Mouse (Mus musculus) MEL (cell line): ENCODE measurements around the gene Ar. TPM values are rescaled to one million over a fixed set of nuclear protein-coding genes. Genes with fewer than 3 reads are reported as not detected.

ENCODE experiments used
- DNase-seq: peaks from one replicate; pipeline ENCODE4 v3.0.0; 2011; ENCODE audit warnings: low read depth, low spot score
- H3K27ac ChIP-seq: 2 replicates; pipeline ENCODE4 v1.5.1; 2012; ENCODE audit warnings: low read depth, mild to moderate bottlenecking, control low read depth, low read length, moderate library complexity; ENCODE audit not compliant: control insufficient read depth
- H3K27me3 ChIP-seq, 2 experiments: fragments of 150-350 bp in 1 of 2; sonication (generic) in 1 of 2; 2 replicates each; pipeline ENCODE4 v1.6.1; 2012; ENCODE audit warnings: low read length in 2 of 2, mild to moderate bottlenecking in 2 of 2, improper control_type of control experiment in 1 of 2, moderate library complexity in 1 of 2; ENCODE audit not compliant: insufficient read depth in 2 of 2, control insufficient read depth in 1 of 2
- H3K36me3 ChIP-seq, 2 experiments: 2 replicates each; pipeline ENCODE4 v1.6.1; 2012 to 2014; ENCODE audit warnings: low read length in 2 of 2, improper control_type of control experiment in 1 of 2, inconsistent platforms in 1 of 2, mild to moderate bottlenecking in 1 of 2; ENCODE audit not compliant: insufficient read depth in 2 of 2, control insufficient read depth in 1 of 2
- H3K4me1 ChIP-seq, 2 experiments: fragments of 150-350 bp in 1 of 2; sonication (generic) in 1 of 2; 2 replicates each; pipeline ENCODE4 v1.6.1; 2012; ENCODE audit warnings: low read length in 2 of 2, improper control_type of control experiment in 1 of 2, mild to moderate bottlenecking in 1 of 2; ENCODE audit not compliant: insufficient read depth in 2 of 2, control insufficient read depth in 1 of 2
- H3K4me3 ChIP-seq, 2 experiments: fragments of 150-350 bp in 1 of 2; sonication (generic) in 1 of 2; 2 replicates each; pipeline ENCODE4 v1.5.1; 2012; ENCODE audit warnings: low read depth in 2 of 2, low read length in 2 of 2, mild to moderate bottlenecking in 2 of 2, moderate library complexity in 2 of 2, control low read depth in 1 of 2, improper control_type of control experiment in 1 of 2; ENCODE audit not compliant: control insufficient read depth in 1 of 2, insufficient read depth in 1 of 2
- H3K79me2 ChIP-seq: 2 replicates; pipeline ENCODE4 v1.6.1; 2012; ENCODE audit warnings: mild to moderate bottlenecking, low read length, moderate library complexity; ENCODE audit not compliant: control insufficient read depth, poor library complexity, insufficient read depth
- H3K9ac ChIP-seq: 2 replicates; pipeline ENCODE4 v1.6.1; 2012; ENCODE audit warnings: low read depth, mild to moderate bottlenecking, control low read depth, low read length, moderate library complexity; ENCODE audit not compliant: control insufficient read depth, poor library complexity, severe bottlenecking
- H3K9me3 ChIP-seq: fragments of 150-350 bp; sonication (generic); replicated peaks from 2 replicates; pipeline ENCODE4 v1.6.1; 2012; ENCODE audit warnings: mild to moderate bottlenecking, low read length, improper control_type of control experiment, moderate library complexity; ENCODE audit not compliant: insufficient read depth
- CHD1 ChIP-seq: IDR thresholded peaks from 2 replicates; pipeline ENCODE4 v1.6.1; 2012; ENCODE audit warnings: low read depth, mild to moderate bottlenecking, inconsistent platforms, low read length, improper control_type of control experiment
- CTCF ChIP-seq, 3 experiments: IDR thresholded peaks in 2 of 3; conservative IDR thresholded peaks in 1 of 3; 2 replicates each; pipeline ENCODE4 v1.5.1; 2011 to 2012; ENCODE audit warnings: low read length in 3 of 3, low read depth in 2 of 3, mild to moderate bottlenecking in 2 of 3, improper control_type of control experiment in 1 of 3, inconsistent platforms in 1 of 3, mixed read lengths in 1 of 3, moderate library complexity in 1 of 3; ENCODE audit not compliant: control insufficient read depth in 1 of 3, insufficient read depth in 1 of 3, poor library complexity in 1 of 3, severe bottlenecking in 1 of 3
- E2F4 ChIP-seq: IDR thresholded peaks from 2 replicates; pipeline ENCODE4 v1.6.1; 2011; ENCODE audit warnings: low read depth, low read length, improper control_type of control experiment, borderline replicate concordance
- ELF1 ChIP-seq: IDR thresholded peaks from 2 replicates; pipeline ENCODE4 v1.6.1; 2014; ENCODE audit warnings: low read depth, mild to moderate bottlenecking, inconsistent platforms, low read length, improper control_type of control experiment, moderate library complexity
- EP300 ChIP-seq, 2 experiments: IDR thresholded peaks; 2 replicates each; pipeline ENCODE4 v1.6.1; 2011; ENCODE audit warnings: improper control_type of control experiment in 2 of 2, low read length in 2 of 2, low read depth in 1 of 2, mild to moderate bottlenecking in 1 of 2
- ETS1 ChIP-seq: IDR thresholded peaks from 2 replicates; pipeline ENCODE4 v1.6.1; 2012; ENCODE audit warnings: low read depth, mild to moderate bottlenecking, inconsistent platforms, low read length, improper control_type of control experiment, moderate library complexity
- GABPA ChIP-seq: IDR thresholded peaks from 2 replicates; pipeline ENCODE4 v1.6.1; 2012; ENCODE audit warnings: low read depth, mild to moderate bottlenecking, inconsistent platforms, low read length, improper control_type of control experiment, moderate library complexity
- GATA1 ChIP-seq: IDR thresholded peaks from 2 replicates; pipeline ENCODE4 v1.6.1; 2011; ENCODE audit warnings: low read depth, low read length, improper control_type of control experiment
- JUND ChIP-seq: IDR thresholded peaks from 2 replicates; pipeline ENCODE4 v1.6.1; 2011; ENCODE audit warnings: low read depth, mild to moderate bottlenecking, improper control_type of control experiment, low read length
- KAT2A ChIP-seq: conservative IDR thresholded peaks from 2 replicates; pipeline ENCODE4 v1.6.1; 2012; ENCODE audit warnings: low read depth, low read length, improper control_type of control experiment, inconsistent platforms
- MAFK ChIP-seq: IDR thresholded peaks from 2 replicates; pipeline ENCODE4 v1.6.1; 2011; ENCODE audit warnings: low read depth, mild to moderate bottlenecking, low read length, improper control_type of control experiment, borderline replicate concordance
- MAX ChIP-seq: IDR thresholded peaks from 2 replicates; pipeline ENCODE4 v1.6.1; 2011; ENCODE audit warnings: low read length, improper control_type of control experiment
- MEF2A ChIP-seq: IDR thresholded peaks from 2 replicates; pipeline ENCODE4 v1.6.1; 2014; ENCODE audit warnings: low read depth, mild to moderate bottlenecking, inconsistent platforms, low read length, improper control_type of control experiment; ENCODE audit not compliant: poor library complexity, insufficient replicate concordance, severe bottlenecking; ENCODE audit errors: extremely low read depth
- POLR2A ChIP-seq, 2 experiments: IDR thresholded peaks; 2 replicates each; pipeline ENCODE4 v1.6.1; 2011 to 2012; ENCODE audit warnings: low read length in 2 of 2, mild to moderate bottlenecking in 2 of 2, control low read depth in 1 of 2, improper control_type of control experiment in 1 of 2, low read depth in 1 of 2, moderate library complexity in 1 of 2; ENCODE audit not compliant: control insufficient read depth in 1 of 2, insufficient read depth in 1 of 2, poor library complexity in 1 of 2
- POLR2AphosphoS5 ChIP-seq: IDR thresholded peaks from 2 replicates; pipeline ENCODE4 v1.6.1; 2012; ENCODE audit warnings: low read depth, borderline replicate concordance, mild to moderate bottlenecking, inconsistent platforms, low read length, moderate library complexity, mixed read lengths
- RAD21 ChIP-seq: IDR thresholded peaks from 2 replicates; pipeline ENCODE4 v1.6.1; 2011; ENCODE audit warnings: mild to moderate bottlenecking, low read depth, low read length, improper control_type of control experiment
- RCOR1 ChIP-seq: IDR thresholded peaks from 2 replicates; pipeline ENCODE4 v1.6.1; 2012; ENCODE audit warnings: low read depth, mild to moderate bottlenecking, inconsistent platforms, low read length, improper control_type of control experiment
- SIN3A ChIP-seq: IDR thresholded peaks from 2 replicates; pipeline ENCODE4 v1.6.1; 2012; ENCODE audit warnings: low read length, improper control_type of control experiment, inconsistent platforms
- SMC3 ChIP-seq: IDR thresholded peaks from 2 replicates; pipeline ENCODE4 v1.6.1; 2011; ENCODE audit warnings: low read depth, low read length, improper control_type of control experiment
- TBP ChIP-seq: IDR thresholded peaks from 2 replicates; pipeline ENCODE4 v1.8.0; 2011; ENCODE audit warnings: low read depth, low read length, improper control_type of control experiment
- UBTF ChIP-seq: IDR thresholded peaks from 2 replicates; pipeline ENCODE4 v1.6.1; 2012; ENCODE audit warnings: low read depth, mild to moderate bottlenecking, inconsistent platforms, low read length, improper control_type of control experiment, moderate library complexity, borderline replicate concordance; ENCODE audit not compliant: insufficient read depth
- USF1 ChIP-seq: IDR thresholded peaks from 2 replicates; pipeline ENCODE4 v1.6.1; 2014; ENCODE audit warnings: low read depth, mild to moderate bottlenecking, inconsistent platforms, low read length, improper control_type of control experiment, moderate library complexity
- USF2 ChIP-seq, 2 experiments: IDR thresholded peaks; 2 replicates each; pipeline ENCODE4 v1.6.1; 2011 to 2012; ENCODE audit warnings: improper control_type of control experiment in 2 of 2, low read length in 2 of 2, borderline replicate concordance in 1 of 2, inconsistent platforms in 1 of 2, low read depth in 1 of 2, mild to moderate bottlenecking in 1 of 2; ENCODE audit not compliant: insufficient read depth in 1 of 2
- ZMIZ1 ChIP-seq: IDR thresholded peaks from 2 replicates; pipeline ENCODE4 v1.6.1; 2012; ENCODE audit warnings: low read depth, mild to moderate bottlenecking, inconsistent platforms, low read length, improper control_type of control experiment, moderate library complexity
- polyA plus RNA-seq, 2 experiments: library from polyadenylated mRNA; stranded (reverse) in 1 of 2; unstranded in 1 of 2; fragments of >175 nt in 1 of 2; fragments of >200 nt in 1 of 2; gene quantifications; 2 replicates each; pipeline versions ENCODE4 v1.2.1 to v1.2.4; 2012; ENCODE audit warnings: low replicate concordance in 2 of 2, low read depth in 1 of 2; ENCODE audit not compliant: insufficient read length in 2 of 2, insufficient read depth in 1 of 2, missing spikeins in 1 of 2
- total RNA-seq: library from RNA; depleted of rRNA; stranded (reverse); fragments of 300-350 nt; gene quantifications from 2 replicates; pipeline ENCODE4 v1.2.3, GENCODE M21; 2012

The Ar gene
- total and polyA plus RNA-seq, 3 experiments, result not detected

DNA sequence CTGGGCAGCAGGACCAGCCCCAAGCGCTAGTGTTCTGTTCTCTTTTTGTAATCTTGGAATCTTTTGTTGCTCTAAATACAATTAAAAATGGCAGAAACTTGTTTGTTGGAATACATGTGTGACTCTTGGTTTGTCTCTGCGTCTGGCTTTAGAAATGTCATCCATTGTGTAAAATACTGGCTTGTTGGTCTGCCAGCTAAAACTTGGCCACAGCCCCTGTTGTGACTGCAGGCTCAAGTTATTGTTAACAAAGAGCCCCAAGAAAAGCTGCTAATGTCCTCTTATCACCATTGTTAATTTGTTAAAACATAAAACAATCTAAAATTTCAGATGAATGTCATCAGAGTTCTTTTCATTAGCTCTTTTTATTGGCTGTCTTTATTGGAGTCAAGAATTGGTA lies 174.5 kb downstream of the Ar start:
- no peaks in the 10 kb centered on the region for H3K79me2 ChIP-seq
- H3K27me3 ChIP-seq, result no peaks in the 10 kb centered on the region
- no peak overlapping the region for H3K27ac ChIP-seq
- no peaks in the 10 kb centered on the region for H3K9me3 ChIP-seq
- TF ChIP-seq GATA1 (no peak), ELF1 (no peak), POLR2A (IDR thresholded peaks at IDR 0.05; ENCODE audit: control insufficient read depth in 1 of 2, insufficient read depth in 1 of 2, low read depth in 1 of 2, low read length in 2 of 2, poor library complexity in 1 of 2) (no peak), UBTF (no peak), SMC3 (no peak), USF1 (no peak), MAX (no peak), ETS1 (no peak), KAT2A (no peak), EP300 (IDR thresholded peaks at IDR 0.05; ENCODE audit: low read depth in 1 of 2, low read length in 2 of 2) (no peak), TBP (no peak)
- no peak overlapping the region for H3K4me3 ChIP-seq
- no peak overlapping the region for H3K9ac ChIP-seq
- no peaks in the 10 kb centered on the region for H3K36me3 ChIP-seq
- no peak for DNase-seq
- no peaks in the 10 kb centered on the region for H3K4me1 ChIP-seq

DNA sequence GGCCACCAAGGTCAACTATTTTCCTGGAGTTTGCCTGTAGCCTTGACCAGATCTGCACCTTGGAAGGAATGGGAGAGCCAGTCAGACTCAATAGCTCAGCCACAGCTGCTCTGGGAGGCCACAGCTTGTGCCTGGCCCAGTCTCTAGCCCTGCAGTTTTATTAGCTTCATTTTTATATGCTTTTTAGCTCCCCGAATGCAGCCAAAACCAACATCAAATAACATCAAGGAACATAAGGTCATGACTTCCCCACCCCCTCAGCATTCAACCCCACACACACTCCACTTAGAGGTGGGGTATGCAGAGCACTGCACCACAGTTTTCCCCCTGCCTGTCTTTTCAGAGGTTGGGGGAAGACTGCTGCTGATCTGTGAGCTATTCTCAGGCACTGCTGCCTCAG lies 198.9 kb downstream of the Ar start:
- no peak overlapping the region for H3K9ac ChIP-seq
- H3K27me3 ChIP-seq, result no peaks in the 10 kb centered on the region
- H3K36me3 ChIP-seq, result no peaks in the 10 kb centered on the region
- no peaks in the 10 kb centered on the region for H3K79me2 ChIP-seq
- H3K4me1 ChIP-seq, result no peaks in the 10 kb centered on the region
- TF ChIP-seq USF2 (IDR thresholded peaks at IDR 0.05; ENCODE audit: borderline replicate concordance in 1 of 2, insufficient read depth in 1 of 2, low read depth in 1 of 2, low read length in 2 of 2) (no peak), ZMIZ1 (no peak), SIN3A (no peak)
- TF ChIP-seq, all 39 proteins: peak for 0
- Histone ChIP-seq H3K27ac (no peak overlapping the region), H3K4me3 (no peak overlapping the region), H3K9me3 (no peaks in the 10 kb centered on the region)
- DNase-seq, result no peak

DNA sequence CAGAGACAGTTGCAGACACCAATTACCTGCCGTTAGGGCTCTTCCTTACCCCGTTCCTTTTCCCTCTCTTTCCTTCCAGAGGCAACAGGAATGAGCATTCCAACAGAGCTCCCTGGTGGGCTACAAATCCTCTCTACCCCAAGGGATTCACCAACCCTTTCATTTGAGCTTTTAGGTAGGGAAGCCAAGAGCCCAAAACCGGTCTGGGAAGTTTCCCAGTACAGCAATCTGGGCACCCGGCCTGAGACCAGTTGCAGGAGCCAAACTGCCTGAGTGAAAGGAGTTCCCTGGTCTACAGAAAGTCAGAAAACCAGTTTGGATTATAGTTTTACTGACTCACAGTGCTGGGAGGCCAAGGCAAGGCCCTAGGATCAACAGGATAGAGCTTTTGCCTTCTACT lies 199.5 kb downstream of the Ar start:
- Histone ChIP-seq H3K27me3 (no peaks in the 10 kb centered on the region), H3K9me3 (no peaks in the 10 kb centered on the region), H3K4me1 (no peaks in the 10 kb centered on the region), H3K27ac (no peak overlapping the region), H3K36me3 (no peaks in the 10 kb centered on the region), H3K9ac (no peak overlapping the region), H3K79me2 (no peaks in the 10 kb centered on the region), H3K4me3 (no peak overlapping the region)
- TF ChIP-seq POLR2AphosphoS5 (no peak), E2F4 (no peak), KAT2A (no peak), UBTF (no peak), GABPA (no peak), JUND (no peak), MAFK (no peak), MEF2A (no peak), CHD1 (no peak), POLR2A (IDR thresholded peaks at IDR 0.05; ENCODE audit: control insufficient read depth in 1 of 2, insufficient read depth in 1 of 2, low read depth in 1 of 2, low read length in 2 of 2, poor library complexity in 1 of 2) (no peak), RAD21 (no peak), ELF1 (no peak), CTCF (IDR thresholded peaks at IDR 0.05 in 2 of 3, conservative IDR thresholded peaks at IDR 0.05 in 1 of 3; ENCODE audit: control insufficient read depth in 1 of 3, insufficient read depth in 1 of 3, low read depth in 2 of 3, low read length in 3 of 3, poor library complexity in 1 of 3, severe bottlenecking in 1 of 3) (no peak), RCOR1 (no peak)
- TF ChIP-seq, all 39 proteins: peak for 0
- DNase-seq, result no peak
